Mouse (Mus musculus): ENCODE results near the gene Zswim3.

DNA sequence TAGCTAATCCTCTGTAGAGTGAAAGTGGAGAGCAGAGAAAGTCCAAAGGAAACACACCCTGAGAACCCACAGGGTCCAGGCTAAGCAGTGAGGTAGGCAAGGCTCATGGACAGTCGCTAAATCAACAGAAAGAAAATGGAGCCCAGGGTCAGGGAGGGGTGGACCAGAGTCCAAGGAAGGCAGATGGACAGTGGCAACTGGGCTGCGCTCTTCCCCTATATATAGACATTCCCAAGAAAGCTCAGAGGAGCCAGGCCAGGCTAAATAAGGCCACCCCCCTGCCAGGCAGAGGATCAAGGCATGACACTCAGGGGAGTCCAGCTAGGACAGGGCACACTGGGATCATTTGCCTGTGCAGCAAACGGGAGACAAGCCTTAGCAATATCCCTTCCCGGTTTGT lies 23.0 kb upstream of the Zswim3 start:
- TF ChIP-seq CTCF (IDR thresholded peaks at IDR 0.05; ENCODE audit: extremely low read depth, insufficient read depth, insufficient read length, insufficient replicate concordance): no peak
- TF ChIP-seq POLR2A (IDR thresholded peaks at IDR 0.05; ENCODE audit: low read depth, low read length): no peak

Measured in spleen, adult 2 months (tissue).